Mouse (Mus musculus) monocyte, adult 5-6 weeks (primary cell): Measurements from ENCODE around the gene Fli1. TPM values are rescaled to one million over a fixed set of nuclear protein-coding genes. Genes with fewer than 3 reads are reported as not detected.

ENCODE experiments used
- ATAC-seq: fragments of 153-309, 156-312 bp; replicated peaks from 2 replicates; pipeline ENCODE4 v1.8.0; 2017; ENCODE audit warnings: mild to moderate bottlenecking; ENCODE audit not compliant: low TSS enrichment, insufficient number of reproducible peaks, severe bottlenecking, poor library complexity, low FRiP score
- total RNA-seq: library from RNA; stranded (forward); fragments of 200-1000, 200-491, 200-594 nt; gene quantifications from 3 replicates; pipeline ENCODE4 v1.2.3, GENCODE M21; 2017

The Fli1 gene
- total RNA-seq, 1 experiment from 2014 or later: 94.4 TPM

DNA sequence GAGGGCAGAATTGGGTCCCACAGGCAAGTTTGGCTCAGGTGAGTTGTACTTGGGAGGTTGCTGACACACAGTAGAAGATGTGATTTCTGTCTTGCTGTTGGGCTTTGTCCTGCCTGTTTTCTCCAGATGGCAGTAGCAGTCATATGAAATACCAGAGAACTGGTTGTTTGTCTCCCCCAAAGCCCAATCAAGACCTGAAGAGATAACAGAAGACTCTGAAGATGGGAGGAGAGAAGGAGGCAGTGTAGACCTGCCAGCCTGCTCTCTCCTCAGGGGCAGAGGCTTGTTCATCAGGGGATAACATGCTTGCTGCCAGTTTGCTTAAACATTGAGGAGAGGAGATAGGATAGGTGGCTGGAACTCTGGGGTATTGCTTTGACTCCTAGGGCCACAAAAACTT is 54.0 kb downstream of the Fli1 start:
- ATAC-seq: no peak

DNA sequence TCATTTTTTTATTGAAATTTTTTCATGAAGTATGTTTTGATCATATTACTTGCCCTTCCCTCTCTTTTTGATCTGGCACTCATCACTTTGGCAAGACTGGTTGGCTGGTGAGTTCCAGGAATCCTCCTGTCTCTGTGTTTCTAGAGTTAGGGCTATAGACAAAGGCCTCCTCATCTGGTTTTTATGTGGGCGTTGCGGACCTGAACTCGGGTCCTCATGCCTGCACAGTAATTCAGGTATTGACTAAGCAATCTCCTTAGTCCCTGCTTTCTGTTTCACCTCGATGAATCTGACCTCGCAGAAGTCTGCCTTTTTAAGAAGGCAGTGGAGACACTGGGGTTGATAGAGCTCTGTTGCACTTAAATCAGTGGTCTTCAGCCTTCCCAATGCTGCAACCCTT is 54.8 kb downstream of the Fli1 start:
- ATAC-seq: no peak

DNA sequence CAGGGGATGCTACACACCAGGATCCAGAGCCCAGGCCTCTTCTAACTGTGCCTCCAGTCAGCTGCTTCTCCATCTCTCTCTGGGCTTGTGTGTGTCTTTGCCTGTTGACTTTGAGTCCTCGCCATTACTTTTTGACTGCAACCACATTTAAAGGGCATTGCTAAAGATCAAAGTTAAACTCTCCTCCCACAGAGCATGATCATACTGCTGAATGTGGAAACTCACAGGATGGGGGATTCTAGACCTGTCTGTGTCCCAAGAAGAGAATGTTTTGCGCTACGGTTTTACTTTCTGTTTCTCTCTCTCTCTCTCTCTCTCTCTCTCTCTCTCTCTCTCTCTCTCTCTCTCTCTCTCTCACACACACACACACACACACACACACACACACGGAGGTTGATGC is 55.3 kb downstream of the Fli1 start:
- ATAC-seq: no peak

DNA sequence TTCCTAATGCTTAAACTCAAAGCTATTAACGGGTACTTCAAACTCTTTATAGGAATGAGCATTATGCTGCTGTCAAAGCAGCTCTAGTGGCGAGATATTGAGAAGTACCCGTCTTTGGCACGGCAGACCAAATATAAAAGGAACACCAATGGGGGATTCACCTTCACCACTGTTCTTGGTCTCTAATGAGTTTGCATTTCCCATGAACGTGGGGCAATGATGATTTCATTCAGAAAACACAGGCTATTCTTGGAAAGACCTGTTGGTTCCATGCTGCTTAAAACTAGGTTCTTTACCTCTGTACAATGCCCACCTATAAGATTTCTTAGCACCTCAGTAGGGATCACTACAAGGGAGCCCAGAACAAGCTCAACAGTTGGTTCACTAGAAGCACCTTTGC is 62.2 kb downstream of the Fli1 start:
- no peak for ATAC-seq

- ATAC-seq: no peak
Observed at GRCm38 (mm10) chr9:32478799-32479198, 63.9 kb downstream of the Fli1 start.

DNA sequence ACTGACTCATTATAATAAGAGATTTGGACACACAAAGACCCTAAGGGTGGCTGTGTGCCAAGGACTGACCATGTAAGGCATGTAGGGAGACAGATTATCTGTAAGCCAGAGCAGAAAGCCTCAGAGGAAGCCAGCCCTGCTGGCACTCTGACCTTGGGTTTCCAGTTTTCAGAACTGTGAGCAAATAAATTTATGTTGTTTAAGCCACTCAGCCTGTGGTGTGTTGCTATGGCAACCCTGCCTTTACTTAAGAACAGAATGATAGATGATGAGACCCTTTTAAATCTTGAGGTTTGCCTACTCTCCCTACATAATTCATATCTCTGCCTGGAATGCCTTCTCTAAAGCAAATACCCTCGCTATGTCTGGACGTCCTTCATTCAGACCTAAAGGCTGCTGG is 64.6 kb downstream of the Fli1 start:
- no peak for ATAC-seq

- no peak for ATAC-seq
Observed at GRCm38 (mm10) chr9:32476604-32477003, 66.1 kb downstream of the Fli1 start.

GRCm38 (mm10) chr9:32474621-32475390 is 67.9 kb downstream of the Fli1 start:
- ATAC-seq: peak; percentile 59

DNA sequence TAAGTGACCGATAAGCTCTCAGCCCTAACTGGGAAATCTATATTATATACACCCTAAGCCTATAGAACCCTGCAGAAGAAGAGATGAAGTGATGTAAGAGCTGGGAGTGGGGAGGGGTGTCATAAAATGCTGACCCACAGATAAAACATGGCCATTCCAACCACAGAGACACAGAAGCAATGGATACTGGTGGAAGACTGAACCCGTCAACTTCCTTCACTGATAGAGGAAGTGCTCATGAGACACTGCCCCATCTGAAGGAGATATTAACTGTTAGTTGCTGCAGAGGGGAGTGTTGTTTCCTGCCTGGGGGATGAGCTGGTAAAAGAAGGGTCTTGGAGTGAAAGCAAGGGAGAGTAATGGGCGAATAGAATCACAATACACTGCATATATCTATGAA is 70.3 kb downstream of the Fli1 start:
- peak; percentile 46 for ATAC-seq

GRCm38 (mm10) chr9:32469123-32469751 is 73.4 kb downstream of the Fli1 start:
- no peak for ATAC-seq

- no peak for ATAC-seq
Observed at GRCm38 (mm10) chr9:32468313-32468712, 74.3 kb downstream of the Fli1 start.

GRCm38 (mm10) chr9:32467443-32467842 is 75.2 kb downstream of the Fli1 start:
- ATAC-seq: no peak

DNA sequence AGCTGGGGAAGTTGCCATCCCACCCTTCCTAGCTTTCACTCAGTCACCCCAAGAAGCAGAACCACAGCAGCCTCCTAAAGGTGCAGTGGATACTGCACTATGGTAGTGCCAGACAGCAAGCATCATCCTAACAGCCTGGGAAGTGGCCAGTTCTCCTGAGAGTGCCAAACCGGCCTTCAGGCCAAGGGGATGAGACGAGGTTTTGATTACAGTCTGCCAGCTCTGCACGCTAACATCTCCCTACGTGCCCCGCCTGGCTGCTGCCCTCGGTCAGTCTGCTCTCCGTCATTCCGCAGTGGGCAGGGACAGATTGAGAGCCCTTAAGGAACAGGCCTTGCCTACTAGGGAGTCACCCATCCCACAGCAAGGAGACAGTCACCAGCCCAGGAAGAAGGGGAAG is 75.8 kb downstream of the Fli1 start:
- no peak for ATAC-seq

DNA sequence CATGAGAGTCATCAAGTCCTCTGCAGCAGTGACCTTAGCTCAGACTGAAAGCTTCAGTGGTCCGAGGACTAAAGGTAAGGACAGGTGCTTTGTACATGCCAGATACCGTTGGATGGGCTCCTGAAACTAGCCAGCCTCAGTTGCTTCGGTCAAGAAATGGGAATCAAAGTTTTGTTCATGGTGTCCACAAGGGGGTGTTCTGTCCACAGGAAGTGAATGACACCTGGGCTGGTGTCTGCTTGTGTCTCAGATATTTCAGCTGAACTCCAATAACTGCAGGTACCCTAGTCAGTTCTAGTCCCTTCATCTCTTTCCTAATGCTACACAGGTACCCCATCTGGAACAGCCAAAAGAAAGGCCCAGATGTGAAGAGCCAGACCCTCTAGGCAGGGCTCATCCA is 86.0 kb downstream of the Fli1 start:
- ATAC-seq: no peak

DNA sequence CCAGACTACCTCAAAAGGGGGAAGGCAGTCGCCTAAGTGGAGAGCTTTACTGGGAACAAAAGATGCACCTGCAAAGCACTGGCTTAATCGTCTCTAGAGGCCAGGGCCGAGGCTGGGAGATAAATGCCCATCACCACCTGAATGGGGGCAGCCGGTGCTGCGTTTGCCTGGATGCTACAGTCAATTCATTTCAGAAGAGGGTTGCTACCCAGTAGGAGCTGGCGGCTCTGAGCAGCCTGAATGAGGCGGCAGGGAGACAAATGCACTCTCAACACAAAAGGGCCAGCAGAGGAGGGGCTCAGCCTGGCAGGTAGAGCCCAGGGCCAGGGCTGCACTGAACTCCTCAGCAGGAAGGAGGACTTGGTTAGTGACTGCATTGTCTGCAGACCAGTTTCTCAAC is 92.5 kb downstream of the Fli1 start:
- no peak for ATAC-seq

- ATAC-seq: no peak
Observed at GRCm38 (mm10) chr9:32448766-32449165, 93.9 kb downstream of the Fli1 start.

DNA sequence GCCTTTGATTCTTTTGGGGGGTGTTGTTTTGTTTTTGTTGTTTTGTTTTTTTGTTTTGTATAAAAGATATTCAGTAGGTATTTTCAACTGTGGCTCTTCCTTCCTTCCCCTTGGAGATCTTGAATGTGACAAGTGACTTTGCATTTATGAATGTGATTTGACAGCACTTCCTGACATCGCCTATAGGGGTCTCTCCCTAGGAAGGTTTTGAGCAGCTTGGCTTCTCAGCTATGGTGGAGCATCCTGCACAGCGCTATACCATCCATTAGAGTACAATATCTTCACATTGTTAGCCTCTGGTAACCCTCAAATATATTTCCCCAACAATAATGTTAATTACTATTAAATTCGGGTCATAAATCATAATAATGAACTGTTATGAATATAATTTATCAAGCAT is 96.9 kb downstream of the Fli1 start:
- ATAC-seq: peak; percentile 61; the same call in 1 of the 2 replicates

DNA sequence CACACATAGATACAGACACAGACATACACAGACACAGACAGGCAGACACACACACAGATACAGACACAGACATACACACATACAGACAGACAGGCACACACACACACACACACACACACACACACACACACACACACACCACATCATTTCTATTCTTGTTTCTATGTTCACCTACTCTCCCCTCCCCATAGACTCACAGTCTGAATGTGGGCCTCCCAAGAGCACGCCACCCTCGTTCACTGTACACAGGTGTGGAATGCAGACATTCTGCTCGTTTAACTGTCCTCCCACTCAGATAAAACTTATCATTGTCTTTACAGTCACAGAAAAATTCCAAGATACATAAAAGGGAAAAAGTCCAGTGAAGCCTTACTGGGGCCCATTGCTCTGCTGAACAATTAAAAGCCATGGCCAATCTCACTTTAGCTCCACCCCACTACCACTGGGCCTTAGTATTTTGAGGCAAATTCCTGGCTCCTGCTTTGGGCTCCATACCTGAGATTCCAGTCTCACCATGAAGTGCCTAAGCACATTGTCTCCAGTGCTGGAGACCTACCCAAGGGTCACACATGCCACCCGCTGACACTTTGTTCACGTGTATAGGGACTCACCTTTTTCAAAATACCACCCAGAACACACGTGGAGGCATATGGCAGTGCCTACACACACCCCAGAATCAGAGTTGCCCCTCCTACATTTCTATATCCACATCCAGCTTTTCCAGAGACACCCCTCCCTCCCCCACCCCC is 98.0 kb downstream of the Fli1 start:
- no peak for ATAC-seq

- no peak for ATAC-seq
Observed at GRCm38 (mm10) chr9:32443817-32444216, 98.8 kb downstream of the Fli1 start.

DNA sequence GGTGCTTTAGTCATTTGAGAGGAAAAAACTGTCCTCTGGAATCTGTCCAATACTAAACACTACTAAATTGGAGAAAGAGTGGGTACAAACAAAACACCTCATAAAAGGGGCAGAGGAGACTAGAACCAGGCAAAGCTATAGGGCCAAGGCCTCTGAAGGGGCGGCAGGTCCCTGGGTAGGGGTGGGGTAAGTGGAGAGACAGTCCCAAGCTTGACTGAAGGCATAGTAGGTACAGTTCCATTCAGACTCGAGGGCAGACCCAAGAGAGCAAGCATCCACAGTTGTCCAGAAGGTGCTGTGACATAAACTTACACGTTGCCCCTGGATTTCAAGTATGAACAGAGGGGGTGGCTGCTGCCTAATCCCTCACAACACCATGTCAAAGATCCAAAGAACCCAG is 99.5 kb downstream of the Fli1 start:
- ATAC-seq: no peak
